Mouse (Mus musculus) 3T3-L1 (cell line): Measurements from ENCODE around the gene Sppl2b.

Experiments used
- DNase-seq: peaks from one replicate; pipeline ENCODE4 v3.0.0-alpha.2; 2015; ENCODE audit warnings: low read depth, low spot score

Sppl2b gene

GRCm38 (mm10) chr10:80917336-80917778 lies 62.3 kb downstream of the Sppl2b start:
- no peak for DNase-seq

DNA sequence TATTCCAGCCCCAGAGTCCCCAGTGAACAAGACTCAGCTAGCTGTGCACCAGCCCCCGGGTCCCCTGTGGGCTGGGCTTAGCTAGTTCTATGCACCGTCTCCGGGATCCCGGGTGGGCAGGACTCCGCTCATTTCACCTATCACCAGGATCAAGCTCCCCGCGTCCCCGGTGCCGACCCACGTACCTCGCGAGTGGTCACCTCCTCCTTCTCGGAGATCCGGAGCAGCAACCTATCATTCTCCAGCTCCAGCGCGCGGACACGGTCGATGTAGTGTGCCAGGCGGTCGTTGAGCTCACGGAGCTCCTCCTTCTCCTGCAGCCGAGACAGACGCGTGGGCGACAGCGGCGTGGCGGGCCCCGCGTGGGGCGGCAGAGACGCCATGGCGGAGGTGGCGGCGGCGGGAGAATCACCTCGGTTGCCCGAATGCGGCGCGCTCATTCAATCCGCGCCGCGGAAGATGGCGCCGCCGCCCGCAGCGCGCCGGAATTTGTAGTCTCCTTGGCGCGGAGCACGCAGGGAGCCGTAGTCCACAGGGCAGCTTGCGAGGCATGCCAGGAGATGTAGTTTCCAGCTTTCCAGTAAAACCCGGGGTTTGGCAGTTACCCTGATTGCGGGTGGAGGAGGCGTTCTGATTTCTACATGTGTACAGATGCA lies 62.8 kb downstream of the Sppl2b start, which contains the start of gene Lmnb2:
Gene Lmnb2 (minus strand): TSS at position 467 of the 656 bp plus-strand sequence.
- DNase-seq = peak; percentile 66
